Mouse (Mus musculus): ENCODE data around the gene Nlgn1.

DNA sequence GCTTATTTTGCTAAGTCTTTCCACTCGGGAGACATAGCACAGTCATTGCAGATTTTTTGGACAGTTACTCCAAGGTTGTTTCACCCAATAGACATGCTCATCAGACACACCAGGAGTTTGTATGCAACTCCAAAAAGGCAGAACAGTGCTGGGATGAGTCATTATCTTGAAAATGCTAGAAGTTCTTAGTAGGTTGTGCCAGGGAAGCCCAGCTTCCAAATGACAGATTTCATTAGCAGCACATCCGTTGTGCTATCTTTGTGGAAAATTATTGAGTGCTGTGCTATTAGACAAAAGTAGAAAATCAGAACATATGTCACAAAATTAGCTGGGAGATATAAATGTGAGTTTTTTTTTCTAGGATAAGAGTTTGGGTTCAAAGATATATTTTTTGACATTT is 137.3 kb downstream of the Nlgn1 start:
- no peak for TF ChIP-seq CTCF (conservative IDR thresholded peaks at IDR 0.05; ENCODE audit: low read length)
- no peak for TF ChIP-seq POU5F1 (IDR thresholded peaks at IDR 0.05; ENCODE audit: borderline replicate concordance, low read length)
- no peak for TF ChIP-seq NANOG (IDR thresholded peaks at IDR 0.05; ENCODE audit: borderline replicate concordance, low read length)
